Mouse (Mus musculus) embryonic facial prominence, embryonic 15.5 days (tissue): ENCODE measurements around the gene Rbp7. TPM values are rescaled to one million over a fixed set of nuclear protein-coding genes. Genes with fewer than 3 reads are reported as not detected.

Experiments
- ATAC-seq: fragments of 200-750 bp; cut with Nextera tagmentation; 2 replicates; pipeline ENCODE4 v1.8.0; 2017; ENCODE audit warnings: low read depth, moderate TSS enrichment; ENCODE audit not compliant: insufficient number of reproducible peaks, low FRiP score, low TSS enrichment
- H3K27ac ChIP-seq: fragments of 300-500 bp; sonication (generic); replicated peaks from 2 replicates; pipeline ENCODE4 v1.5.1; 2015; ENCODE audit warnings: mild to moderate bottlenecking, inconsistent platforms
- H3K27me3 ChIP-seq: fragments of 300-500 bp; sonication (generic); 2 replicates; pipeline ENCODE4 v1.6.1; 2015; ENCODE audit warnings: inconsistent platforms
- H3K36me3 ChIP-seq: fragments of 300-500 bp; sonication (generic); 2 replicates; pipeline ENCODE4 v1.6.1; 2015; ENCODE audit warnings: mild to moderate bottlenecking, inconsistent platforms
- H3K4me1 ChIP-seq: fragments of 300-500 bp; sonication (generic); 2 replicates; pipeline ENCODE4 v1.6.1; 2015; ENCODE audit warnings: inconsistent platforms
- H3K4me2 ChIP-seq: fragments of 300-500 bp; sonication (generic); replicated peaks from 2 replicates; pipeline ENCODE4 v1.6.1; 2015; ENCODE audit warnings: mild to moderate bottlenecking, inconsistent platforms
- H3K4me3 ChIP-seq: fragments of 300-500 bp; sonication (generic); replicated peaks from 2 replicates; pipeline ENCODE4 v1.5.1; 2015; ENCODE audit warnings: mild to moderate bottlenecking, inconsistent platforms
- H3K9ac ChIP-seq: fragments of 300-500 bp; sonication (generic); 2 replicates; pipeline ENCODE4 v1.6.1; 2015; ENCODE audit warnings: inconsistent platforms
- H3K9me3 ChIP-seq: fragments of 300-500 bp; sonication (generic); replicated peaks from 2 replicates; pipeline ENCODE4 v1.6.1; 2016; ENCODE audit warnings: inconsistent platforms
- WGBS: fragments of 180-500 bp; shearing (Covaris S2); methylation state at CpG from one replicate; pipeline ENCODE4 v1.1.7; 2015; 5-methylcytosine and 5-hydroxymethylcytosine counted together
- polyA plus RNA-seq: library from polyadenylated mRNA; unstranded; fragments of >200 nt; fragmentation: Nextera tagmentation; extraction: Ambion mirVana; gene quantifications from 2 replicates; pipeline ENCODE4 v1.2.1, GENCODE M21; 2015

Gene Rbp7
- polyA plus RNA-seq, 1 experiment from 2014 or later, result 1.6 TPM

DNA sequence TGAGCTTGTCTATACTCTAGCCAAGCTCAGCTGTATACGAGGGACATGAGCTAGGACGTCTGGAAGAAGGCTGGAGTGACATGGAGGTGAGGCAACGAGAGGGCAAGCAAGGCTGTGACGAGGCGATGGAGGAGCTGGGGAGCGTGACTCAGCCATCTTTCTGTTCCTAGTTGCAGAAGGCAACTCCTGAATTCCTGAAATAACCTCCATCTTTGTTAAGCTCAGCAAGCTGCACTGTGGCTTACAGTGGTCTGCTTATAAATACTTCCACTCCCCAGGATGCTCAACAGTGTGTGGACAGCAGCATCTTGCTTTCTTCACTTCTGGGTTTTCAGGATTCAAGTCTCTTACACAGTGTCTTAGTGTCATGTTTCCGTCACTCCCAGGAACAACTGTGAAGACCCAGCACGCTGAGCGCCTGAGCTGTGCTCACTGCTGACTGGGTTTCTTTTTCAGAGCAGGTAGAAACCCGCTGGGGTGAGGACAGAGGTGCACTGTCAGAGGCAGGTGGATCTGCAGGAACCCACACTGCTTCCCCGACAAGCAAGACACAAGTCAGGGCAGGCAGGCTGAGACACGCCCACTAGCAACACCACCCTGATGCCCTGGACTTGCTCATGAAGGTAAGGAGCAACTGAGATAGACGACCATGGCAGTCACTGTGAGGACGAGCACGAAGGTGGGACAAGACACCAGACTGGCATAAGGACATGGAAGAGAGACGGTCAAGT, 48.9 kb downstream of the Rbp7 start:
- 61% methylated on average over 16 of the region's 16 CpGs for WGBS
- no peak overlapping the region for H3K4me3 ChIP-seq
- H3K27me3 ChIP-seq, result no peaks in the 10 kb centered on the region
- H3K9me3 ChIP-seq, result no peaks in the 10 kb centered on the region
- no peak for ATAC-seq
- peaks cover 51% of the 10 kb centered on the region for H3K4me1 ChIP-seq
- no peak overlapping the region for H3K4me2 ChIP-seq
- 0 out of 2 replicates have a peak, but pooled peaks cover 2% of the 10 kb centered on the region for H3K36me3 ChIP-seq
- no peak overlapping the region for H3K9ac ChIP-seq
- H3K27ac ChIP-seq, result peak overlapping the region; percentile 69

DNA sequence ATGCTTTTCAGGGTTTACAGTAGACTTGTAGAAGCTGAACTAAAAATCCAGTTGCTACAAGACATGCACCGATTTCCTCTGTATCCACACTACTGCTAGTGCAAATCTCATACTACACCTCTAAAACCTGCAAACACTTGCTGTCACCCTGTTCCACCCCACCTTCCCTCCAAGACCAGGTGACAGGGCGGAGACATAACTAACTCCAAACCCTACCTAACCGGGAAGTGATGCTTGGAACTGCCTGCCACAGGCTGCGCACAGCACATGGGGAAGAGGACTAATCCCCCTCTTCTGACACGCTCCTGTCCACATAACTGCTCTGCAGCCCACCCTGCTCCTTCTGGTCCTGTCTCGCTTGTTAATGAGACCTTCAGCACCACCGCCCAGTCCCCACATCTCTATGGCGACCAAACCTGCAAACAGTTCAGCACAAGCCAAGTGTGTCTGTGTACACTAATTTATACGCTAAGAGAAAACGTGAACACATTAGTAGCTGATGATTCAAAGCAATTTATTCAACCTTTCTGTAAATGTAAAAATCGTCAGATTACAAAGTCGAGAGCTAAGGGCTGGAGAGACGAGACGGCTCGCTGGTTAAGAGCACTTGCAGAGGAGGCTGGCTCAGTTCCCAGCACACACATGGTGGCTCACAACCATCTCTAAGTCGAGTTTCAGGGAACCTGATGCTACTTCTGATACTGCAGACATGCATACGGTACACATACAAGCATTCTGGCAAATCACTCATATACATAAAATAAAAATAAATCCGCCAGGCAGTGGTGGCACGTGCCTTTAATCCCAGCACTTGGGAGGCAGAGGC, 49.9 kb downstream of the Rbp7 start:
- Histone ChIP-seq H3K4me1 (peaks cover 53% of the 10 kb centered on the region), H3K4me3 (no peak overlapping the region), H3K4me2 (no peak overlapping the region), H3K9me3 (no peaks in the 10 kb centered on the region), H3K9ac (no peak overlapping the region), H3K36me3 (no peaks in the 10 kb centered on the region), H3K27ac (peak overlapping the region; percentile 69; the same call in 1 of the 2 replicates), H3K27me3 (no peaks in the 10 kb centered on the region)
- 46% methylated on average over 19 of the region's 19 CpGs for WGBS
- ATAC-seq, result no peak

DNA sequence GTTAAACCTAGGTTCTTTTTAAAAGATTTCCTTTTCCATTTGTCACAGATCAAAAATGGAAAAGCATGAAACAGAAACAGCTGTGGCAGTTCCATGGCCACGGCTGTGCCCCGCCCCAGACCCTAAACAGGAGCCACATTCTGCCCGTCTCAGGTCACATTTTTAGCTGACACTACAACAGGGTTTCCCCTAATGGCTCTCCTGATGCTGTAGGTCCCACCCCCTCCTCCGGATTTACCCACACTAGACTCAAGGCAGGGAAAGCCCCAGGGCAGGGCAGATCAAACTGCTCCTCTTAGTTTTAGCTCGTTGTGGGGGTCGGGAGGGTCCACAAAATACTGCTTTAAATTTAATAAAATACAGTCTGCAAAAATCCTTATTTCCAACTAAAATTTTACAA, 51.7 kb downstream of the Rbp7 start:
- Histone ChIP-seq H3K27ac (peak overlapping the region; percentile 63), H3K27me3 (no peaks in the 10 kb centered on the region), H3K4me1 (peaks cover 62% of the 10 kb centered on the region), H3K36me3 (peaks cover 7% of the 10 kb centered on the region; the same call in 1 of the 2 replicates), H3K9ac (no peak overlapping the region), H3K4me3 (no peak overlapping the region), H3K4me2 (no peak overlapping the region), H3K9me3 (no peaks in the 10 kb centered on the region)
- WGBS, result 9% methylated on average over 6 of the region's 6 CpGs
- ATAC-seq, result no peak

DNA sequence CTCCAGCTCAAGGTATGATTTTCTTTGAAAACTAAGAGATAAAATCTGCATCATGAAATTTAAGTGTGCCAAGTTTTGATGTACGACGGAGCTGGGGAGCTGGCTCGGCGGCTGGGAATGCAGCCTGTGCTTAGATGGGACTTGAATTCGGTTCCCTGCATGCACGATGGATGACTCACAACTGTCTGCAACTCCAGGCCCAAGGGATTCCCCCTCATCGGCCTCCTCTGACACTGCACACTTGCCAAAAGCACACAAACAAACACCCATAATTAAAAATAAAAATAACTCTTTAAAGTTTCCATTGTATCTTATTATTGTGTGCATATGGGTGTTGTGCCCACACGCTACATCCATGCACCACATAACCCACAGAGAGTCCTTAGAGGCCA, 53.2 kb downstream of the Rbp7 start:
- peak overlapping the region; percentile 69 for H3K27ac ChIP-seq
- 40% methylated on average over 8 of the region's 8 CpGs for WGBS
- H3K4me3 ChIP-seq, result no peak overlapping the region
- no peaks in the 10 kb centered on the region for H3K9me3 ChIP-seq
- H3K4me2 ChIP-seq, result 0 out of 2 replicates have a peak overlapping the region, but pooled peaks have one; percentile 0
- no peak overlapping the region for H3K9ac ChIP-seq
- H3K36me3 ChIP-seq, result peaks cover 18% of the 10 kb centered on the region
- no peaks in the 10 kb centered on the region for H3K27me3 ChIP-seq
- ATAC-seq, result 0 out of 2 replicates have a peak, but pooled peaks have one; percentile 49
- peaks cover 66% of the 10 kb centered on the region for H3K4me1 ChIP-seq

DNA sequence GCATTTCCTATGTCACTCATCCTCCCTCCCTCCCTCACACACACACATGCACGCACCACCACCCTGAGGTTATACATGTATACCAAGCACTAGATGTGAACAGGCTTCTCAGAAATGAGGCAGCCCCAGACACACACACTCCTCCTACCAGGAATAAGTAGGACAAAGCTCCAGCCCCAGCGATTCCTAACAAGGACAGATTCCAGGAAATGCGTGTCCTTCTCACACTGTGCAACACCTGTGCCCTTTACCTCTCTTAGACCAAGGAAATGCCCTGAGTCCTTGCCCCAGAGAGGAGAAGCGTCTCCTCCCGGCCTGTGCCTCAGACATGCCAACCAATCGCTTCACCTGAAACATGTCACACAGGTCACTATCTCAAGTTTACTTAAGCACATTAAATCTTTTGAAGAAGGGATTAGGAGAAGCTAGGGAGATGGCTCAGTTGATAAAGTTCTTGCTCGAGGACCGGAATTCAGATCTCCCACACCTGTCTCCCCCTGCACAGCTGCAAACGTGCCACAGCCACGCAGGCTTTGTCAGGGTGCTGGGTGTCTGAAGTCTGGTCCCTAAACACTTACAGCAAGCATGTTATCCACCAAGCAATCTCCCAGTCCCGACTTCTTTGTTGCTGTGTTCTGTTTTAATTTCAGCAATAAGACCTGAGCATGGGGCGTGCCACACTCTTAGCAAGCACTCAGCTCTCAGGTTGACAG, 53.7 kb downstream of the Rbp7 start:
- Histone ChIP-seq H3K27ac (peak overlapping the region; percentile 69), H3K9me3 (no peaks in the 10 kb centered on the region), H3K9ac (no peak overlapping the region), H3K27me3 (no peaks in the 10 kb centered on the region), H3K4me1 (peaks cover 67% of the 10 kb centered on the region), H3K4me3 (no peak overlapping the region), H3K4me2 (0 out of 2 replicates have a peak overlapping the region, but pooled peaks have one; percentile 0), H3K36me3 (peaks cover 19% of the 10 kb centered on the region)
- WGBS, result 62% methylated on average over 12 of the region's 12 CpGs
- no peak for ATAC-seq

Other genes with a start within 250 kb of the Rbp7 start
- gene Kif1b, start 147.3 kb downstream of the Rbp7 start, polyA plus RNA-seq, result 41.2 and 48.8 TPM in 2 replicates
- gene Ube4b, start 28.2 kb downstream of the Rbp7 start, polyA plus RNA-seq, result 42.5 and 45.8 TPM in 2 replicates
- 0.28 and 0.39 TPM in 2 replicates for gene Tmem274, start 22.4 kb upstream of the Rbp7 start, polyA plus RNA-seq
- gene Nmnat1, start 30.2 kb upstream of the Rbp7 start, polyA plus RNA-seq, result 10.9 and 12.1 TPM in 2 replicates
- gene Lzic, start 30.3 kb upstream of the Rbp7 start, polyA plus RNA-seq, result 46.2 and 46.8 TPM in 2 replicates
- 67.8 and 72.7 TPM in 2 replicates for gene Ctnnbip1, start 63.3 kb upstream of the Rbp7 start, polyA plus RNA-seq
- gene Clstn1, start 131.5 kb upstream of the Rbp7 start, polyA plus RNA-seq, result 64.5 and 71.4 TPM in 2 replicates
- 5.0 and 5.9 TPM in 2 replicates for gene Pik3cd, start 247.6 kb upstream of the Rbp7 start, polyA plus RNA-seq